Mouse (Mus musculus): ENCODE measurements around the gene Nags. TPM values are rescaled to one million over a fixed set of nuclear protein-coding genes. Genes with fewer than 3 reads are reported as not detected.
A peak's percentile ranks its signal among the peaks of the same experiment; 100 is the strongest.

The Nags gene
- polyA plus RNA-seq, 1 experiment from 2014 or later, result not detected

DNA sequence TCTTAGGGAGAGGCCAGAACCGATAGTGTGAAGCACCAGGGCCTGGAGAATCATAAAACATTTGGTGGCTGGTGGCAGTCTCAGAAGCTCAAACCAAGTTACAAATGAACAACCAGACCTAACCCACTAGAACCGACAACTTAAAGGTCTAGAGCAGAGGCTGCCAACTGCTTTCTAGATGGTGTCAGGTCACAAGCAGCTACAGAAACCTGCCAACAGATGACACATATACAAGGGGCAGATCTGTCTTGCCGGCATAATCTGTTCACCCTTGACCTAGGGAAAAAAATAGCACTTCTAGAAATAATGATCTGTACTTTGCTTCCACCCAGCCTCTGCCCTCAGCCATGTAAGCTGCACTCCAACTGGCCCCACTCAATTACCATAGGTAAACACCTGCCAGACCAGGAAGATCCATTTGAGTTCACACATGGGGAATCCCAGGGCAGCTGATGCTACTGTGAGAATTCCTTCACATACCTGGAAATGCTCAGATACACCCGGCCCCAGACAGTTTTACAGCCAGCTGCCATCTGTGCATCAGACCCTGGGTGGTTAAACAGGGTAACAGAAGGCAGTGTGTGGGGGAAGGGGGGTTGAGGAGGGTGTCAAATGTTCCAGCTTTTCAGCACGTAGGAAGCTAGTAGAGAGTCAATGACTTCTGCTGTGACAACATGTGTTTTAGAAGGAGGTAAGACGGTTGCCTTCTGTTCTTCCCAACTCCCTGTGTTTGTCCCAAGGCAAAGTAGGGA is 20.8 kb downstream of the Nags start:
- WGBS, result 83% methylated on average over 6 of the region's 6 CpGs

DNA sequence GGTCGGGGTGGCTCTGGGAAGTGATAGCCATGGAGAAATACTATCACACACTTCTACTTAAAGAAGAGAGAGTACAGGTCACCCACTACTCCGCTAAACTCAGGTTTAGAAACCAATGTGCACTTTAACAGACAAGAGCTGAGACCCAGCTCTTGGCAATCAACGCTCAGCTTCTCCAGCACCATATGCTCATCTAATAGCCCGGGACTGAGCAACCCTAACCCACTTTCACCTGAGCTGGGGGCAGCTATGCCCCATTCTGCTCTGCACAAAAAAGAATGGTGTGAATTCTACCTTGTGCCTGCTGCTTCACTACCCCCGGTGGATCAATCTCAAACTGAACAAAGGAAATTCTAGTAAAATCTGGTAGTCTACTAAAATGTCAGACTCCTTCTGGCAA is 22.2 kb downstream of the Nags start:
- H3K27ac ChIP-seq, result no peak overlapping the region
- no peak overlapping the region for H3K4me3 ChIP-seq (replicated peaks)
- peaks cover 84% of the 10 kb centered on the region for H3K36me3 ChIP-seq (replicated peaks)
- no peak overlapping the region for H3K9ac ChIP-seq
- no peak for ATAC-seq (ENCODE audit: low FRiP score)
- H3K9me3 ChIP-seq, result no peaks in the 10 kb centered on the region
- H3K4me1 ChIP-seq, result no peaks in the 10 kb centered on the region
- H3K4me2 ChIP-seq, result no peak overlapping the region
- 90% methylated on average over 5 of the region's 5 CpGs for WGBS
- H3K27me3 ChIP-seq, result no peaks in the 10 kb centered on the region

More for the DNA sequence above, 20.8 kb downstream of the Nags start:
- Histone ChIP-seq H3K27me3 (no peaks in the 10 kb centered on the region), H3K4me3 (replicated peaks) (no peak overlapping the region), H3K27ac (no peak overlapping the region), H3K4me1 (no peaks in the 10 kb centered on the region), H3K36me3 (replicated peaks) (peaks cover 88% of the 10 kb centered on the region), H3K9ac (no peak overlapping the region), H3K9me3 (no peaks in the 10 kb centered on the region), H3K4me2 (no peak overlapping the region)
- ATAC-seq (ENCODE audit: low FRiP score), result no peak

DNA sequence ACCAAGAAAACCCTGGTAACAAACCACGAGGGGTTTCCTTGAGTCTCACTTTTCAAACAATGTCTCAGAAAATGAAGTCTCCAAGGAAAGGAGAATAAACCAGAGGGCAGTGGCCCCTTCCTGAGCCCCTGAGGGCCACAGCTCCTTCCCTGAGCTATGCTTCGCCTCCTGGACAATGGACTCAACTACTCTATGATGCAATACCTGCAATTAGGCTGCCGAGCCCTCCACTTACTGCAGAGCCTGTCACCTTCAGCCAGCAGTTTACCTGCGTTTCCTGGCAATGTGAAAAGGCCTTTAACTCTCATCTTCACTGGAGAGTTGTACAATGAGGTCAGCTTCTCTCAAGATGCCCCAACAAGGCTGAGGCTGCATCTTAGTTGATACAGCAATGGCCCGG is 23.4 kb downstream of the Nags start:
- H3K27ac ChIP-seq, result no peak overlapping the region
- ATAC-seq (ENCODE audit: low FRiP score), result no peak
- no peak overlapping the region for H3K4me3 ChIP-seq (replicated peaks)
- no peak overlapping the region for H3K9ac ChIP-seq
- no peak overlapping the region for H3K4me2 ChIP-seq
- H3K4me1 ChIP-seq, result no peaks in the 10 kb centered on the region
- 93% methylated on average over 5 of the region's 5 CpGs for WGBS
- no peaks in the 10 kb centered on the region for H3K27me3 ChIP-seq
- peaks cover 79% of the 10 kb centered on the region for H3K36me3 ChIP-seq (replicated peaks)
- H3K9me3 ChIP-seq, result no peaks in the 10 kb centered on the region

DNA sequence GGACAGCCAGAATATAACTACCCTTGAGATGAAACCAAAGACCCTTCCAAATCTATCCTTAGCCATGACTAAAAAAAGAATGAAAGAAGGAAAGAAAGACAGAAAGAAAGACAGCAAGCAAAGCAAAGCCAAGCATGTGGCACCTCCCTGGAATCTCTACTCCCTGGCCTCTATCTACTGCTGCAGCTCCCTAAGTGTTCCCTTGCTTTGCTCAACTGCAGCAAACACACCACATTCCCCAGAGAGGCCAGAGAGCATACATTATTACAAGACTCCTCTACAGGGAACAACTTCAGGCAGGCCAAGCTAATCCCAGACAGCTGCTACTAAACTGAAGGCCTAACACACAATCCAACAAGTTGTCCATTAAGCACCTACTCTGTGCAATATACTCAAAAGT is 34.5 kb downstream of the Nags start:
- Histone ChIP-seq H3K4me1 (peaks cover 23% of the 10 kb centered on the region), H3K9ac (no peak overlapping the region), H3K4me2 (no peak overlapping the region), H3K27ac (no peak overlapping the region), H3K9me3 (no peaks in the 10 kb centered on the region), H3K36me3 (replicated peaks) (peaks cover 59% of the 10 kb centered on the region), H3K4me3 (replicated peaks) (no peak overlapping the region), H3K27me3 (no peaks in the 10 kb centered on the region)
- no peak for ATAC-seq (ENCODE audit: low FRiP score)

DNA sequence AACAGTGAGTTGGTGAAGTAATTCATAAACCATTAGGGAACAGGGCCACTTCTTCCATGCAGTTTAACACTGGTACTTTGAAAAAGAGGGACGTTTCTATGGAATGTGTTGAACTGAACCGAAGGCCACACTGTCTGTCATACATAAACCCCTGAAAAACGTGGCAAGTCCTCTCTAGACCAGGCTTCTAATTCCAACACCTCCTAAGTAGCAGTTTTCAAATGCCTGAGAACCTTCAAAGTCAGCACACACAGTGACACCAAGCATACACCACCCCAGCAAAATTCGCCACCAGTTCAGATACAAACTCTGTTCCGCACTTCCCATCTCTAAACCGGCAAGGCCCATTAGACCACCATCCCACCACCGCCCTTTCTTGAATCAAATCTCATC is 38.9 kb downstream of the Nags start:
- peak overlapping the region; percentile 96; the same call in 1 of the 2 replicates for H3K27ac ChIP-seq

DNA sequence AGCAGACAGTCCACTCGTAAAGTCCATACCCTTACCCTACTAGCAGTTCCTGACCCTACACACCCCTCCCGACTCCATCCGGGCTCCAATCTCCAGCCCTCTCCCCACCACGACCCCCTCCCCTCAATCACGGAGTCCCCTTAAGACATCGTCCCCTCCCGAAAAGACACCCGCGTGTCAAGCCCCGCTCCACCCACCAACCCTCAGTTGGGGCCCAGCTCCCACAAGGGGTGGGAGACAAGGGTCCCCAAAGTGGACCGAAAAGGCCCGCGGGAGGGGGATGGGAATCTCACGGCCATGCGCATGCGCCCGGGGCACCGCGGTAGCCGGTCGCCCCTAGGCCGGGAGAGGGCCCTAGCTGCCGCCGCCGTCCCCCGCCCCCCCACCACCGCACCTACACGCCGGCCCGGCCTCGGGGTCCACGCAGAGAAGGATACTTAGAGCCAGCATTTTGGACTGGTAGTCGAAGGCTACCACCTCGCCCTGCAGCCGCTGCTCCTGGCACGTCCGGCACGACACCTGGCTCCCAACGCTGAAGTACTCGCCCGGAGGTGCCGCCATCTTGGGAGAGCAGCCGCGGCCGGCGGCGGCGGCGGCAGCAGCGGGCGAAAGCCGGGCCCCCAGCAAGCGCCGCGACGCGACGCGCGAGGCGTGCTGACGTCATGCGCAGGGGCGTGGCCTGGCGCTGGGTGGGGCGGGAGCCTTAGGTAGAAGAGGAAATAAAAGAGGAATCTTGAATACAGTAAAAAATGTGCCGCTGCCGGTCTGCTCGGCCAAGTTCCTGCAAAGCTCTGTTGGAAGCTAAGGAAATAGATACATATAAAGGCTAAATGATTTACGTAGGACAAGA is 39.6 kb downstream of the Nags start, which contains the start of gene Lsm12:
TSS of gene Lsm12 (minus strand) at position 651 of the 850 bp plus-strand sequence.
- peak within 1 kb of the TSS; percentile 96 for H3K27ac ChIP-seq
- peaks cover 30% of the 10 kb centered on the region for H3K4me1 ChIP-seq
- H3K36me3 ChIP-seq (replicated peaks), result peaks cover 24% of the 10 kb centered on the region
- ATAC-seq (ENCODE audit: low FRiP score), result peak; percentile 90
- H3K9me3 ChIP-seq, result no peaks in the 10 kb centered on the region
- H3K4me2 ChIP-seq, result peak within 1 kb of the TSS; percentile 78
- no peaks in the 10 kb centered on the region for H3K27me3 ChIP-seq
- WGBS, result under 1% methylated on average over 65 of the region's 70 CpGs
- H3K9ac ChIP-seq, result peak within 1 kb of the TSS; percentile 93
- H3K4me3 ChIP-seq (replicated peaks), result peak within 1 kb of the TSS; percentile 90

More for the DNA sequence above, 38.9 kb downstream of the Nags start:
- WGBS, result 6% methylated on average over 7 of the region's 7 CpGs
- Histone ChIP-seq H3K4me3 (replicated peaks) (peak overlapping the region; percentile 90), H3K9me3 (no peaks in the 10 kb centered on the region), H3K4me2 (peak overlapping the region; percentile 78), H3K36me3 (replicated peaks) (peaks cover 25% of the 10 kb centered on the region), H3K27me3 (no peaks in the 10 kb centered on the region), H3K4me1 (peaks cover 29% of the 10 kb centered on the region), H3K9ac (peak overlapping the region; percentile 93)
- ATAC-seq (ENCODE audit: low FRiP score), result peak; percentile 49; the same call in 1 of the 2 replicates

DNA sequence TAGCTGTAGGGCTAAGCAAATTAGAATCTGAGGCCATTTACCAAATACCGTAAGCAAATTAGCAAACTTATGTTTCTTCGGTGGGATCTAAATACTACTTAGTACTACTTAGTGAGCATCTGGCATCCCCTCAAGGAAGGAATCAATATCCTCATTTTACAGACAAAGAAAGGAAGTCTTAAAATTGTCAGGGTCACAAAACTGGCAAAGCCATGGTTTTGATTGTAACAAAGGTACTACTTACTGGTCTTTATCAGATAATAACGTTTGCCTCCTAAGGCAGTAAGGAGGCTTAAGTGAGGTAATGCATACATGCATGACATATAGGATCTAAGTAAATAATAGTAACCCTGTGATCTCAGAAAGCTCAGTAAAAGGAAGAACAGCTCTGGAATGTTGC is 40.4 kb downstream of the Nags start:
- Histone ChIP-seq H3K27me3 (no peaks in the 10 kb centered on the region), H3K4me3 (replicated peaks) (peak overlapping the region; percentile 90), H3K4me1 (peaks cover 31% of the 10 kb centered on the region), H3K27ac (peak overlapping the region; percentile 96), H3K4me2 (peak overlapping the region; percentile 78), H3K36me3 (replicated peaks) (peaks cover 17% of the 10 kb centered on the region), H3K9ac (no peak overlapping the region), H3K9me3 (no peaks in the 10 kb centered on the region)
- ATAC-seq (ENCODE audit: low FRiP score), result no peak
- WGBS, result 58% methylated on average over 3 of the region's 3 CpGs

DNA sequence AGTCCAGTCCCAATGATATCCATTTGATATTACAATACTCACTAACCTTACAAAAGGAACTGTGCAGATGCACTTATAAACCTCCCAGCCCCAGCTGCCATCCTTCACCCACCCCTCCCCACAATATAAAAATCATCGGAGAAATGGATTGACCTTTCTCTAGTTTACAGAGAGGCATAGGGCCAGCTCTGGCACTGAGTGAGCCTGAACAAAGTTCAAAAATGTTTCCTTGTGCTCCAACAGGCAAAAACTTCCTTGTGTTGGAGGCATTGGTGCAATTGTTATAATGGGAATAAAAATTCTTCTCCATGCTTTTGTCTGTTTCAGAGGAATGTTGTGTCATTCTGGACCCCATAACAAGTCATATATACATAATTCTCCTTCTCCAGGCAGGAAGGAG is 40.9 kb downstream of the Nags start:
- peaks cover 37% of the 10 kb centered on the region for H3K4me1 ChIP-seq
- H3K9ac ChIP-seq, result no peak overlapping the region
- WGBS, result 86% methylated on average over 1 of the region's 1 CpGs
- H3K4me3 ChIP-seq (replicated peaks), result no peak overlapping the region
- no peaks in the 10 kb centered on the region for H3K27me3 ChIP-seq
- H3K27ac ChIP-seq, result no peak overlapping the region
- peaks cover 11% of the 10 kb centered on the region for H3K36me3 ChIP-seq (replicated peaks)
- no peak for ATAC-seq (ENCODE audit: low FRiP score)
- H3K4me2 ChIP-seq, result no peak overlapping the region
- H3K9me3 ChIP-seq, result no peaks in the 10 kb centered on the region

DNA sequence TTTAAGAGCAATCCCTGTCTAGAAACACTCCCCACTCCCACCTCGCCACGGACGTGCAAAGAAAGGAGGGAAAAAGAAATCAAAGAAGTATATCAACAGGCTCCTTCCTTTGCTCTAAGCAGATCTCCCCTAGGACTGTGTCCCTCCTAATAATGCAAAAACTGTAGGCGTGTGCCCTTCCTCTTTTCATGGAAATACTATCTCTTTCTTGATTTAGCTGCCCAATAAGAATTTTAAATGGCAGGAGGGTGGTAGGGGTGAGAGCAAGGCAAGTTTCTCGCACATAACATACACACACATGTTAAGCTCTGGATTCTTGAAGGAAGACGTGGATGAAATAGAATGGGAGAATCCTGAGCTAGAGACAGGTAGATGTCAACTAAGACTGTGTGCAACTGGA is 43.7 kb downstream of the Nags start:
- Histone ChIP-seq H3K36me3 (replicated peaks) (peaks cover 11% of the 10 kb centered on the region), H3K27me3 (no peaks in the 10 kb centered on the region), H3K9ac (peak overlapping the region; percentile 68; the same call in 1 of the 2 replicates), H3K27ac (no peak overlapping the region), H3K9me3 (no peaks in the 10 kb centered on the region), H3K4me2 (peak overlapping the region; percentile 72), H3K4me3 (replicated peaks) (peak overlapping the region; percentile 58), H3K4me1 (peaks cover 28% of the 10 kb centered on the region)
- ATAC-seq (ENCODE audit: low FRiP score), result no peak
- WGBS, result 62% methylated on average over 6 of the region's 6 CpGs

DNA sequence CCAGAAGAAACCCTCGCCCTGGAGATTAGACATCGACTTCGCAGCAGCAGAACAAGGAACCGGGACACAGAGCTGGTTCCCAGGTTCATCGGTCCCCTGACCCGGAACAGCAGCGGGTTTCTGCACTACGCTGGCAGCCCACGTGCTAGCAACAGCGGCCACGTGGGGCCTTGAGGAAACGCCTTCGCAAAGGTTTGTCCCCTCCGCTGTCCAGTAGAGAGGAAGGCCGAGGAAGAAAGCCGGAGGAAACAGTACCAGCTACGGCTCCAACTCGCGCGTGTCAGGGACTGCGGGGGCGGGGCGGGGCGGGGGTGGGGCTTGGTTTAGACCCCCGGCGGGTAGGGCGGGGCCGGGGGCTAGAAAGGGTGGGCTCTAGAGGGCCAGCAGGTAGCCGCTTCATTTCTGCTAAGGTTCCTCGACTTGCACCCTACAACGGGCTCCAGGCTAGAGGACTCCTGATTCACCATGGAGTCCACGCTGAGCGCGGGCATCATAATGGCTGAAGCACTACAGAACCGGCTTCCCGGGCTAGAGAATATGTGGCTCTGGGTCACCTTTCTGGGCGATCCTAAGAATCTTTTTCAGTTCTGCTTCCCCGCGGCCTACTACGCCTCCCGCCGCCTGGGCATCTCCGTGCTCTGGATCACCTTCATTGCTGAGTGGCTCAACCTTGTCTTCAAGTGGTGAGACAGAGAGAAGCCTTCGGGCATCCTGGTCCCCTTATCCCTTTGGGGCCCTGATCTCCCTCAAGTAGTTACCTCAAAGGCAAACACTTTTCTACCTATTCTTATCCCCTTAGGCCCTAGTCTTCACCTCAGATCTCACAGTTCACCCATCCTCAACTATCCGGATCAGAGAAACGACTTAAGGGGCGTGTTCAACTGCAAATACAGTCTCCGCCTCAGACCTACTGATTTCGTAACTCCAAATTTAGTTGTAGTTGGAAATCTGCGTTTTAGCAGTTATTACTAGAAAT is 44.4 kb downstream of the Nags start, which contains the start of gene G6pc3:
TSS of gene G6pc3 (plus strand) at position 160 of the 976 bp plus-strand sequence.
- peak within 1 kb of the TSS; percentile 72 for H3K4me2 ChIP-seq
- no peaks in the 10 kb centered on the region for H3K9me3 ChIP-seq
- no peaks in the 10 kb centered on the region for H3K27me3 ChIP-seq
- peaks cover 24% of the 10 kb centered on the region for H3K4me1 ChIP-seq
- H3K9ac ChIP-seq, result peak within 1 kb of the TSS; percentile 68
- H3K27ac ChIP-seq, result peak within 1 kb of the TSS; percentile 75
- H3K36me3 ChIP-seq (replicated peaks), result peaks cover 19% of the 10 kb centered on the region
- ATAC-seq (ENCODE audit: low FRiP score), result peak; percentile 77
- WGBS, result 3% methylated on average over 45 of the region's 50 CpGs
- peak within 1 kb of the TSS; percentile 58 for H3K4me3 ChIP-seq (replicated peaks)

DNA sequence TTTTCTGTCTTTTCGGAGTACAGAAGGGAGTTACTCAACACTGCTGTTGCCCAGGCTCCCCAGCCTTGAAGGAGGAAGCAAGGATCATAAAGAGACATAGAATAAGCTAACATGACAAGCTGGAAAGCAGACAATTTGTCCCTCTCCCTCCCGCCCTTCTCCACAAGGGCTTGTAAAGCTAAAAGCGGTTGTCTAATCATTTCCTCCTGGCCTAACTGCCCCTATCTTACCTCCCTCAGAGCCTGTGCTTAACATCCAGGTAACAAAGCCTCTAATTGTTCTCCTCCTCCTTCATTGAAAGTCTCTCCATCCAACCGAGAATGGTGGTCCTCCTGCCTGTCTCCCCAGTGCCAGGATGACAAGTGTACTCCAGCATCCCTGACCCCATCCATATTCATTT is 45.5 kb downstream of the Nags start:
- Histone ChIP-seq H3K36me3 (replicated peaks) (peaks cover 30% of the 10 kb centered on the region), H3K4me1 (peaks cover 21% of the 10 kb centered on the region), H3K4me3 (replicated peaks) (peak overlapping the region; percentile 58; the same call in 1 of the 2 replicates), H3K27me3 (no peaks in the 10 kb centered on the region), H3K9me3 (no peaks in the 10 kb centered on the region), H3K27ac (no peak overlapping the region), H3K9ac (0 out of 2 replicates have a peak overlapping the region, but pooled peaks have one; percentile 38), H3K4me2 (peak overlapping the region; percentile 72)
- ATAC-seq (ENCODE audit: low FRiP score), result no peak
- 42% methylated on average over 4 of the region's 4 CpGs for WGBS
